Mouse (Mus musculus) olfactory bulb, adult 2 months (tissue): Measurements from ENCODE around the gene Ntrk3.

Source experiments
- CTCF ChIP-seq: fragments of 200-500 bp; IDR thresholded peaks from 2 replicates; pipeline ENCODE4 v1.5.1; 2012; ENCODE audit warnings: low read depth, mild to moderate bottlenecking, low read length, moderate library complexity; ENCODE audit not compliant: insufficient read depth
- POLR2A ChIP-seq: fragments of 200-500 bp; IDR thresholded peaks from 2 replicates; pipeline ENCODE4 v1.6.1; 2012; ENCODE audit warnings: mild to moderate bottlenecking, low read depth, low read length, moderate library complexity; ENCODE audit not compliant: insufficient read depth

DNA sequence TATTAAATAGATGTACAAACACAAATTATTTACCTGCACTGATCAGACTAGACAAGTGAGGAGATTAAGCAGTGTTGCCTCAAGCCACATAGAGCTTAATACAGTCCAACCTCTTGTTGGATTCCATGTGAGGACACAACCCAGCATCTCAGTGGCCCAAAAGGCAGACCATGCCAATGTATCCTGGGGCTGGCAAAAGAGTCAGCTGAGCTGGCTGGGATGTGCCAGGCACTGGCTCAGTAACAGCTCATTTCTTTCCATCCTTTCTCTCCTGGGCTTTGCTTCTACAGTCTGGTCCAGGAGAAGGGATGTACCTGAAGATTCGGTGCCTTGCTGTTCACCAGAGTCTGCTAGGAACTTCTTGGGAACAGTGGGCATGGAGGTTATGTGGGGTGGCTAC is 266.5 kb downstream of the Ntrk3 start:
- TF ChIP-seq POLR2A (no peak), CTCF (no peak)
